Mouse (Mus musculus): ENCODE results near the gene Chic2.

- no peak for TF ChIP-seq CTCF (IDR thresholded peaks at IDR 0.05; ENCODE audit: control insufficient read depth, insufficient read depth, insufficient read length)
- TF ChIP-seq MAX (IDR thresholded peaks at IDR 0.05): no peak
- TF ChIP-seq USF1 (IDR thresholded peaks at IDR 0.05; ENCODE audit: low read depth): no peak
- no peak for TF ChIP-seq MYOG (IDR thresholded peaks at IDR 0.05; ENCODE audit: control insufficient read depth, extremely low read depth, insufficient read length)
Observed at GRCm38 (mm10) chr5:75072532-75072931, 28.0 kb upstream of the Chic2 start.

All from C2C12 (cell line).